Mouse (Mus musculus) olfactory bulb, adult 2 months (tissue): ENCODE results near the gene Robo2. TPM values are rescaled to one million over a fixed set of nuclear protein-coding genes. Genes with fewer than 3 reads are reported as not detected.
"Not testable (repeated sequence)": the region's sequence is repeated elsewhere in the genome, so short reads cannot be mapped to it uniquely, and the experiment has no call there.

Experiments used
- H3K27ac ChIP-seq: fragments of 200-500 bp; 2 replicates; pipeline ENCODE4 v1.5.1; 2012; ENCODE audit warnings: low read depth, low read length; ENCODE audit not compliant: insufficient read depth
- H3K4me1 ChIP-seq: fragments of 200-500 bp; 2 replicates; pipeline ENCODE4 v1.6.1; 2012; ENCODE audit warnings: low read length; ENCODE audit not compliant: control insufficient read depth, insufficient read depth
- H3K4me3 ChIP-seq: fragments of 200-500 bp; 2 replicates; pipeline ENCODE4 v1.5.1; 2012; ENCODE audit warnings: mild to moderate bottlenecking, low read depth, low read length, moderate library complexity; ENCODE audit not compliant: insufficient read depth
- CTCF ChIP-seq: fragments of 200-500 bp; IDR thresholded peaks from 2 replicates; pipeline ENCODE4 v1.5.1; 2012; ENCODE audit warnings: low read depth, mild to moderate bottlenecking, low read length, moderate library complexity; ENCODE audit not compliant: insufficient read depth
- POLR2A ChIP-seq: fragments of 200-500 bp; IDR thresholded peaks from 2 replicates; pipeline ENCODE4 v1.6.1; 2012; ENCODE audit warnings: mild to moderate bottlenecking, low read depth, low read length, moderate library complexity; ENCODE audit not compliant: insufficient read depth
- WGBS: fragments of 180-500 bp; shearing (Covaris S2); methylation state at CpG from one replicate; pipeline ENCODE4 v1.1.7; 2018; 5-methylcytosine and 5-hydroxymethylcytosine counted together
- polyA plus RNA-seq: library from polyadenylated mRNA; stranded (reverse); fragments of >200 nt; gene quantifications from 2 replicates; pipeline ENCODE4 v1.2.4, GENCODE M21; 2012; ENCODE audit warnings: low replicate concordance; ENCODE audit not compliant: missing spikeins, insufficient read depth, insufficient read length

Robo2 gene
- polyA plus RNA-seq, 1 experiment: 51.4 TPM

GRCm38 (mm10) chr16:74159189-74159588, 252.4 kb downstream of the Robo2 start:
- Histone ChIP-seq H3K27ac (no peak overlapping the region), H3K4me3 (no peak overlapping the region), H3K4me1 (no peaks in the 10 kb centered on the region)
- 87% methylated on average over 3 of the region's 3 CpGs for WGBS
- TF ChIP-seq CTCF (no peak), POLR2A (no peak)

DNA sequence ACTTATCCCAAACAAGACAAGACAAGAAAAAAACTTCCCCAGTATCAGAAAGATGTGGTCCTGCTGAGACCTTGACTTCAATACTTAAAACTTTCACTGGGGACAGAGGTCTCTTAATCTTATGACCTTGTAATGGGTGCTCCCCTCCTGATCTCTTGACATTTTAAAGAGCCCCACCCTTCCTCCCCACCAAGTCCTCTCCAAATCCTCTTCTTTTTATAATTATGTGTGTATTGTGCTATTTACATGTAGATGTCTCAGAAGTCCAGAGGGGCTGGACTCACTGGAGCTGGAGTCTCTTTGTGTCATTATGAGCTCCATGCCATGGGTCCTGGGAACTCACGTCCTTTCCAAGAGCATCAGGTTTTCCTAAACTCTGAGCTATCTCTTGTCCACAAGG, 275.4 kb downstream of the Robo2 start:
- no peak for TF ChIP-seq POLR2A
- no peak for TF ChIP-seq CTCF
- 95% methylated on average over 1 of the region's 1 CpGs for WGBS
- no peaks in the 10 kb centered on the region for H3K4me1 ChIP-seq

GRCm38 (mm10) chr16:74132833-74133232, 278.8 kb downstream of the Robo2 start:
- TF ChIP-seq CTCF (no peak), POLR2A (no peak)
- WGBS: 38% methylated on average over 6 of the region's 6 CpGs
- Histone ChIP-seq H3K4me1 (no peaks in the 10 kb centered on the region), H3K4me3 (no peak overlapping the region), H3K27ac (no peak overlapping the region)

More for the DNA sequence above, 275.4 kb downstream of the Robo2 start:
- H3K4me3 ChIP-seq: no peak overlapping the region
- no peak overlapping the region for H3K27ac ChIP-seq

DNA sequence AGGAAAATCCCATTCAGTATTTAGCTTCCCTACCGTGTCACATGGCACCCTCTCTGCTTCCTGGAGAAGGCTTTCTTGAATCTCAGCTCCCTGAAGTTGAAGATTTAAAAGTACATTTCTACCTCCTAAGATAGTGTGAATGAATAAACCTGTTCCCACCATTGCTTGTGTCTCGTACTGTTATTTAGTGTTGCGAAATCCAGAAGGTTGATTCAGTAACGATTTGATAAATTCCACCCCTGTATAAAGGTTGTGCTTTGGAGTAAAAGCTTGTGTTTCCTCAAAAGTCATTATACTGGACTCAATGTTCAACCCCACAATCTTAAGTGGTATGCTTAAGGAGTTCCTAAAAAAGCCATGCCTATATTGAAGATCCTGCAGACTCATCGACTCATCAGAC, 280.3 kb downstream of the Robo2 start:
- Histone ChIP-seq H3K4me3 (no peak overlapping the region), H3K27ac (no peak overlapping the region), H3K4me1 (no peaks in the 10 kb centered on the region)
- TF ChIP-seq POLR2A: no peak
- no peak for TF ChIP-seq CTCF
- 92% methylated on average over 5 of the region's 5 CpGs for WGBS

- TF ChIP-seq CTCF (no peak), POLR2A (no peak)
- H3K27ac ChIP-seq: no peak overlapping the region
- no peak overlapping the region for H3K4me3 ChIP-seq
- 83% methylated on average over 5 of the region's 5 CpGs for WGBS
- no peaks in the 10 kb centered on the region for H3K4me1 ChIP-seq
Measured at GRCm38 (mm10) chr16:74128443-74128983, 283.1 kb downstream of the Robo2 start.

GRCm38 (mm10) chr16:74113155-74113554, 298.5 kb downstream of the Robo2 start:
- Histone ChIP-seq H3K27ac (no peak overlapping the region), H3K4me1 (no peaks in the 10 kb centered on the region), H3K4me3 (no peak overlapping the region)
- 93% methylated on average over 3 of the region's 3 CpGs for WGBS
- no peak for TF ChIP-seq POLR2A
- no peak for TF ChIP-seq CTCF

DNA sequence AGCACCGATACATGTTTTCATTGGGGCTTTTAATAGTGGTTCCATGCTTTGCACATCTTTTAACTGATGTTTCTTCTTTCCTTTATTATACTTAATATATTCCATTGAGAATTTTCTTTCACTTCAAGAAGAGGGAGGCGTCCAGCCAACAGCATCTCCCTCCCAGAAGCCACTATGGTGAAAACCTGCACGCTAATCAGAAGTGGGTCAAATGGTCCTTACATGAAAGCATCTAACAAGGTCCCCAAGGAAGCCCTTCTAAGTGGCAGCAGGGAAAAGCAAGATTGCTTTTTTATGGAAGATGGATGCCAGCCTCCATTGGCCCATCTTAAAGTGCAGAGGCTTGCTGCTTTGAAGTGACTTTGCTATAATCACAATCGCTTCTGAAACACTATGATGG, 300.5 kb downstream of the Robo2 start:
- Histone ChIP-seq H3K4me1 (no peaks in the 10 kb centered on the region), H3K27ac (no peak overlapping the region), H3K4me3 (no peak overlapping the region)
- no peak for TF ChIP-seq CTCF
- no peak for TF ChIP-seq POLR2A
- WGBS: 67% methylated on average over 4 of the region's 4 CpGs

DNA sequence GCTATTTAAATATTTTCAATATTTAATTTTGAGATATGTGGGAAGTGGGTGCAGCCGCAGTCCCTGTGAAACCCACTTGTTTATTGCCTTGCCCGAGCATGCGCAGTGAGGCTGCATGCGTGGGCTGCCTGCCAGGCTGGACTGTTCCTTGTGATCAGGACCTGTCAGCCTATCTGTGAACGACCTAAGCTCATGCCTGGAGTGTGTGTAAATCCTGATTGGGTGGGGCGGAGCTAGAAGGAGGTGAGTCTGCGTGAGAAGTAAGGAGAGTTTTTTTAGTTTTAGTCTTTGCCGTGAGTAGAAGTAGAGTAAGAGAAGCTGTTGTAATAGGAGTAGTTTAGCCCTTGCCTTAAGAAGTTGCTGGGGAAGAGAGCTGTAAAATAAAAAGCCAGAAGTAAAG, 307.2 kb downstream of the Robo2 start:
- 84% methylated on average over 8 of the region's 8 CpGs for WGBS

DNA sequence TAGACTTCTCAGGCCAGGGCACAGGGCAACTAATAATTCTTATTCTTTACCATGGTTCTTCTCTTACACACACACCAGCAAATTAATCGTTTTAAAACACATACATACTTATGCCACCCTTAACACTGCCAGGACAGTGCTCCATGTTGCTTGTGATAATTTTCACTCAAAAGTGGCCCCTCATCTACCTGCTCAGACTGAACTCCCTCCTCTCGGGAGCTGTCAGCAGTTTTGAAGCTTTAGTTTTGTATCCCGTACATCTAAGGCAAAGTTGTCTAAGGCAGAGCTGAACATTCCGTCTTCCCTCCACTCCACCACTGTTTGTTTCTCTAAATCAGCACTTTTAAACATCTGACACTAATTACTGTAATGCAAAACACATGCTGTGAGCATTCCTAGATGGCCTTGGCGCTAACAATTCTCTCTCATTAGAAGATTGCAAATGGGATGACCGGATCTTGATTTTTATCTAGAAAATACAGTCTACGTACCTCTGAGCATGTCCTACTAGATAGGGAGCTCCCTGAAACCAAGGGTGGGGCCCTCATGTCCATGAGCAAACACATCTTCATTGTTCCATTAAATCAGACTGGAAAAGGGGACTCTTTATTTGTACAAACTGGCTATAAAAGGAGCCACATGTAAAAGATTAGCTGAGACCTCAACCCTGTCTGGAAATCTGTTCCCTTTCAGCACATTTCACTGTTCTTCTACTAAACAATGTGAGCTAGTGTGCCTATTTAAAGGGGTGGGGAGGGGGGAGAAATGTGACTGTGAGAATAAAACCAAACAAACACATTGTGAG, 318.4 kb downstream of the Robo2 start:
- Histone ChIP-seq H3K4me1 (no peaks in the 10 kb centered on the region), H3K27ac (no peak overlapping the region), H3K4me3 (no peak overlapping the region)
- TF ChIP-seq CTCF: no peak
- TF ChIP-seq POLR2A: no peak
- WGBS: 30% methylated on average over 7 of the region's 7 CpGs

More for the DNA sequence above, 307.2 kb downstream of the Robo2 start:
- not testable (repeated sequence) for H3K27ac ChIP-seq, H3K4me1 ChIP-seq, H3K4me3 ChIP-seq

GRCm38 (mm10) chr16:74089951-74090350, 321.7 kb downstream of the Robo2 start:
- TF ChIP-seq CTCF (no peak), POLR2A (no peak)
- WGBS: 61% methylated on average over 1 of the region's 1 CpGs
- Histone ChIP-seq H3K27ac (no peak overlapping the region), H3K4me1 (no peaks in the 10 kb centered on the region), H3K4me3 (no peak overlapping the region)
